In the genomic region with DNA sequence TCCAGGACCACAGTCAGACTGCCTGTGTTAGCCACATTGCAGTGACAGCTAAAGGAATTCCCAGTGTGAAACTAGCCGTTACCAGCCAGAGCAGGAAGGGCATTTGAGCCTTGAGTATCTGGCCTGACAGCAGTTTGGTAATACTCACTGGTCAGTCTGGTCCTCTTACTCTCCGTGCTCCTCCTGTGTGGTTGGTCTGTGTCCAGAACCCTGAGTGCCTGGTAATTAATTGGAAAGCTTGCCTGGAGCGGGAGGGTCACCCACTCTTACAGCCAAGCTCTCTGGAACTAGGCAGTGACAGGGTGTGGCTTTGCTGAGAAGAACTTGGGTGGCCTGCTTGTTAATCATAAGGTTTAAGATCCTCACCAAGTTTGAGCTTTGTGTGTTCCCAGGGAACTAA, we compare ENCODE assay signal across 11 mouse cellular contexts. TPM values are rescaled to one million over a fixed set of nuclear protein-coding genes. Genes with fewer than 3 reads are reported as not detected.
DNase-seq lines count a peak whose midpoint lies in the region; ATAC-seq and TF ChIP-seq lines count a peak whose summit lies in the region.
"Had no signal": no experiment of that assay in that cellular context is flagged by ENCODE, and none has a peak within 500 bp of the region (broad histone marks: within the 10 kb centered on the region; RNA-seq: fewer than 3 reads in every experiment).

No protein-coding gene starts in this region.

- DNase-seq in Muller cell, postnatal 12 days (ENCODE audit: inconsistent ontology term): peak; percentile 80
- peak; percentile 24 for DNase-seq in adipocyte (ENCODE audit: low spot score)
- DNase-seq in heart, adult 9 months (ENCODE audit: low spot score in 2 of 2): peak; percentile 14 to 15
- DNase-seq in lung, adult 2 months: peak; percentile 19
- DNase-seq in ovary, postnatal 10 days (ENCODE audit: low spot score): no peak
- no peak for DNase-seq in forebrain, embryonic 10.5 days (ENCODE audit: extremely low spot score, low spot score)
- DNase-seq: spleen, adult 18-20 months had no signal

- 60% methylated on average over 3 of the region's 3 CpGs for WGBS in lung, adult 2 months
- WGBS in forebrain, embryonic 10.5 days: 92% methylated on average over 3 of the region's 3 CpGs

- H3K27me3 ChIP-seq in forebrain, embryonic 10.5 days (ENCODE audit: poor library complexity, severe bottlenecking): no peaks in the 10 kb centered on the region
- H3K27me3 ChIP-seq: neural tube, embryonic 13.5 days had no signal

- no peak overlapping the region for H3K4me3 ChIP-seq in lung, adult 2 months (replicated peaks; ENCODE audit: extremely low read depth, low read depth, low read length)
- H3K4me3 ChIP-seq in forebrain, embryonic 10.5 days: no peak overlapping the region
- H3K4me3 ChIP-seq: hindbrain, embryonic 10.5 days; neural tube, embryonic 13.5 days had no signal

- TF ChIP-seq POLR2A in lung, adult 2 months (IDR thresholded peaks at IDR 0.05; ENCODE audit: borderline replicate concordance, extremely low read depth, low read depth, low read length): no peak

- ATAC-seq in megakaryocyte-erythroid progenitor cell, adult 5-6 weeks (replicated peaks; ENCODE audit: low FRiP score, low TSS enrichment, poor library complexity, severe bottlenecking): no peak

- no peaks in the 10 kb centered on the region for H3K36me3 ChIP-seq in forebrain, embryonic 10.5 days (replicated peaks)
- H3K36me3 ChIP-seq: hindbrain, embryonic 10.5 days; neural tube, embryonic 13.5 days had no signal

- peaks cover 5% of the 10 kb centered on the region; the same call in 1 of the 2 replicates for H3K4me1 ChIP-seq in lung, adult 2 months (ENCODE audit: control insufficient read depth, insufficient read depth, low read length)
- peaks cover 13% of the 10 kb centered on the region for H3K4me1 ChIP-seq in forebrain, embryonic 10.5 days

- H3K27ac ChIP-seq in forebrain, embryonic 10.5 days: no peak overlapping the region
- H3K27ac ChIP-seq: hindbrain, embryonic 10.5 days; macrophage; neural tube, embryonic 13.5 days had no signal

- no peak for TF ChIP-seq CTCF in lung, adult 2 months (IDR thresholded peaks at IDR 0.05; ENCODE audit: insufficient read depth, low read length)

- H3K9me3 ChIP-seq in forebrain, embryonic 10.5 days: no peaks in the 10 kb centered on the region
- H3K9me3 ChIP-seq: hindbrain, embryonic 10.5 days; neural tube, embryonic 13.5 days had no signal

RNA-seq across cellular contexts. Expression of gene Rpp40, which starts 57.5 kb away (rescaled TPM):
- polyA plus RNA-seq in lung, adult 2 months (2012; rRNA removed): 1.7 and 2.9 TPM in 2 replicates
- 26.8 and 29.4 TPM in 2 replicates for polyA plus RNA-seq in forebrain, embryonic 10.5 days (2016; fragmentation: Nextera tagmentation; extraction: Ambion mirVana)
- 22.2 and 34.4 TPM in 2 replicates for total RNA-seq in megakaryocyte-erythroid progenitor cell, adult 5-6 weeks (2014; fragmentation: Nextera tagmentation)
- total RNA-seq in megakaryocyte-erythroid progenitor cell, adult 5-6 weeks (2017): 19.7 and 21.8 TPM in 2 replicates

Comparison
In these comparisons a context has a peak if more than half of its experiments do, and no peak if none do; other contexts are left out.
1. DNase-seq: peak in Muller cell, postnatal 12 days (single experiment), adipocyte (single experiment), heart, adult 9 months (2 of 2) and lung, adult 2 months (single experiment); none in ovary, postnatal 10 days (single experiment) and forebrain, embryonic 10.5 days (single experiment).